Mouse (Mus musculus) heart, adult 8-10 months (tissue): Measurements from ENCODE around the gene Paics. TPM values are rescaled to one million over a fixed set of nuclear protein-coding genes. Genes with fewer than 3 reads are reported as not detected.
"Not testable (repeated sequence)": the region's sequence is repeated elsewhere in the genome, so short reads cannot be mapped to it uniquely, and the experiment has no call there.

ENCODE experiments used
- DNase-seq: peaks from one replicate; pipeline ENCODE4 v3.0.0; 2022; ENCODE audit warnings: low spot score
- total RNA-seq, 4 experiments: library from RNA; stranded (reverse); gene quantifications; 2 replicates each; pipeline ENCODE4 v1.2.4; 2022

Gene Paics
- total RNA-seq: 100 to 1,000 TPM; 149 to 170 (median 159) TPM

- DNase-seq: peak; percentile 99
These were observed at the start of gene Paics, which contains the start of gene Ppat for GRCm38 (mm10) chr5:76951106-76952027. TSS of gene Paics (plus strand) at chr5:76951307. TSS of gene Ppat (minus strand) at chr5:76951578.

- DNase-seq: no peak
These were observed 49.0 kb upstream of the Paics start for GRCm38 (mm10) chr5:76902131-76902530.

- DNase-seq: no peak
These were observed 46.2 kb upstream of the Paics start for GRCm38 (mm10) chr5:76904713-76905404.

- DNase-seq: peak; percentile 93
These were observed 45.5 kb upstream of the Paics start, which contains the start of gene Aasdh for GRCm38 (mm10) chr5:76905405-76906154. TSS of gene Aasdh (minus strand) at chr5:76905514.

GRCm38 (mm10) chr5:76906155-76906499 lies 45.0 kb upstream of the Paics start:
- DNase-seq: no peak

GRCm38 (mm10) chr5:76910807-76911206 lies 40.3 kb upstream of the Paics start:
- no peak for DNase-seq

GRCm38 (mm10) chr5:76912522-76912921 lies 38.6 kb upstream of the Paics start:
- not testable (repeated sequence) for DNase-seq

GRCm38 (mm10) chr5:76922833-76923232 lies 28.3 kb upstream of the Paics start:
- no peak for DNase-seq

GRCm38 (mm10) chr5:76923428-76923827 lies 27.7 kb upstream of the Paics start:
- DNase-seq: peak; percentile 64

- no peak for DNase-seq
These were observed 26.8 kb upstream of the Paics start for GRCm38 (mm10) chr5:76924296-76924695.

GRCm38 (mm10) chr5:76928124-76928832 lies 22.8 kb upstream of the Paics start:
- DNase-seq: peak; percentile 64

- peak; percentile 27 for DNase-seq
These were observed 21.8 kb upstream of the Paics start for GRCm38 (mm10) chr5:76929180-76929877.

GRCm38 (mm10) chr5:76939717-76940116 lies 11.4 kb upstream of the Paics start:
- DNase-seq: no peak

GRCm38 (mm10) chr5:76941975-76942374 lies 9.1 kb upstream of the Paics start:
- DNase-seq: no peak

GRCm38 (mm10) chr5:76942505-76942904 lies 8.6 kb upstream of the Paics start:
- DNase-seq: no peak

- DNase-seq: no peak
These were observed 6.0 kb upstream of the Paics start for GRCm38 (mm10) chr5:76944965-76945677.

GRCm38 (mm10) chr5:76945678-76946033 lies 5.5 kb upstream of the Paics start:
- DNase-seq: no peak

- DNase-seq: no peak
These were observed 4.0 kb upstream of the Paics start for GRCm38 (mm10) chr5:76947142-76947541.

- DNase-seq: no peak
These were observed 3.3 kb upstream of the Paics start for GRCm38 (mm10) chr5:76947758-76948157.
